Mouse (Mus musculus) heart, adult 18-20 months (tissue): ENCODE measurements around the gene Bcl6b. TPM values are rescaled to one million over a fixed set of nuclear protein-coding genes. Genes with fewer than 3 reads are reported as not detected.

Experiments
- microRNA-seq, 2 experiments: library from miRNA; unstranded; fragments of <30 nt; microRNA quantifications; one replicate each; pipeline ENCODE4 v1.2.0; 2022
- total RNA-seq, 2 experiments: library from RNA; stranded (reverse); gene quantifications; 2 replicates each; pipeline ENCODE4 v1.2.3; 2021

Bcl6b gene
- total RNA-seq, 2 experiments from 2014 or later, result 5.5 to 15.5 TPM

Small RNA genes within 50 kb of the gene (microRNA-seq; reads per million reads assigned to microRNA genes)
- 1,311 to 2,478 reads per million in 2 experiments for gene Mir195a
- gene Mir497, result 0 reads per million in 2 experiments
- gene Mir497b, result 0 reads per million in 2 experiments

Other genes with a start within 250 kb of the Bcl6b start
- gene Ctdnep1, start 248.6 kb downstream of the Bcl6b start, total RNA-seq, result 100 to 1,000 TPM; 130 to 144 TPM
- 10 to 100 TPM; 46.2 to 53.1 TPM for gene Elp5, start 247.3 kb downstream of the Bcl6b start, total RNA-seq
- gene Gabarap, start 238.7 kb downstream of the Bcl6b start, total RNA-seq, result 100 to 1,000 TPM; 285 to 320 TPM
- 10 to 100 TPM; 18.4 to 19.7 TPM for gene Phf23, start 234.0 kb downstream of the Bcl6b start, total RNA-seq
- gene Dvl2, start 229.2 kb downstream of the Bcl6b start, total RNA-seq, result 1 to 10 TPM; 3.4 to 4.8 TPM
- gene Acadvl, start 214.4 kb downstream of the Bcl6b start, total RNA-seq, result 1,000 to 10,000 TPM; 1,326 to 1,372 TPM
- 1 to 10 TPM; 5.9 to 6.8 TPM for gene Dlg4, start 212.9 kb downstream of the Bcl6b start, total RNA-seq
- not detected for gene Asgr1, start 175.7 kb downstream of the Bcl6b start, total RNA-seq
- gene Asgr2, start 137.2 kb downstream of the Bcl6b start, total RNA-seq, result under 1 TPM in 1 of 2 experiments, not detected in 1; 0.21 TPM
- 1 to 10 TPM; 3.5 to 5.1 TPM for gene Mgl2, start 99.5 kb downstream of the Bcl6b start, total RNA-seq
- gene Clec10a, start 73.6 kb downstream of the Bcl6b start, total RNA-seq, result 1 to 10 TPM; 3.1 to 3.5 TPM
- gene Slc16a11, start 17.0 kb downstream of the Bcl6b start, total RNA-seq, result 1 to 10 TPM in 1 of 2 experiments, under 1 TPM in 1; 0.65 to 2.2 TPM
- gene Slc16a13, start 8.7 kb downstream of the Bcl6b start, total RNA-seq, result 1 to 10 TPM; 2.1 to 2.9 TPM
- 10 to 100 TPM; 29.1 to 30.6 TPM for gene 0610010K14Rik, start 8.1 kb upstream of the Bcl6b start, total RNA-seq
- 1 to 10 TPM; 2.7 TPM for gene Gm21988, start 10.0 kb upstream of the Bcl6b start, total RNA-seq
- gene Rnasek, start 10.0 kb upstream of the Bcl6b start, total RNA-seq, result 100 to 1,000 TPM in 1 of 2 experiments, 10 to 100 TPM in 1; 97.8 to 102 TPM
- 1 to 10 TPM; 1.6 to 1.9 TPM for gene Alox12, start 25.6 kb upstream of the Bcl6b start, total RNA-seq
- not detected for gene Alox12e, start 92.8 kb upstream of the Bcl6b start, total RNA-seq
- gene Alox15, start 122.2 kb upstream of the Bcl6b start, total RNA-seq, result 1 to 10 TPM; 4.0 to 7.2 TPM
- 10 to 100 TPM; 19.0 to 19.3 TPM for gene Pelp1, start 180.2 kb upstream of the Bcl6b start, total RNA-seq
- gene Arrb2, start 202.8 kb upstream of the Bcl6b start, total RNA-seq, result 10 to 100 TPM; 11.3 to 12.5 TPM
- gene Med11, start 222.1 kb upstream of the Bcl6b start, total RNA-seq, result 1 to 10 TPM; 7.5 to 8.2 TPM
- 1 to 10 TPM; 1.7 to 2.8 TPM for gene Zmynd15, start 229.6 kb upstream of the Bcl6b start, total RNA-seq
- gene Cxcl16, start 230.2 kb upstream of the Bcl6b start, total RNA-seq, result 1 to 10 TPM; 8.3 to 9.9 TPM